Mouse (Mus musculus) spleen, adult 18-20 months (tissue): Measurements from ENCODE around the gene Igsf9b.

Experiments
- DNase-seq, 2 experiments: peaks; one replicate each; pipeline ENCODE4 v3.0.0; 2022; ENCODE audit warnings: mixed read lengths in 2 of 2

Igsf9b gene

GRCm38 (mm10) chr9:27294380-27294779 is 4.6 kb upstream of the Igsf9b start:
- DNase-seq = no peak

GRCm38 (mm10) chr9:27299286-27300187 is 533 bp downstream of the Igsf9b start:
- DNase-seq = no peak

- DNase-seq = no peak
Observed at GRCm38 (mm10) chr9:27300188-27300691, 1.2 kb downstream of the Igsf9b start.

- DNase-seq = no peak
Observed at GRCm38 (mm10) chr9:27300698-27301097, 1.7 kb downstream of the Igsf9b start.

- DNase-seq = no peak
Observed at GRCm38 (mm10) chr9:27301486-27301885, 2.5 kb downstream of the Igsf9b start.

GRCm38 (mm10) chr9:27302291-27302690 is 3.3 kb downstream of the Igsf9b start:
- no peak for DNase-seq

GRCm38 (mm10) chr9:27303571-27304484 is 4.8 kb downstream of the Igsf9b start:
- no peak for DNase-seq

GRCm38 (mm10) chr9:27304485-27305102 is 5.6 kb downstream of the Igsf9b start:
- DNase-seq = no peak

GRCm38 (mm10) chr9:27305502-27305901 is 6.5 kb downstream of the Igsf9b start:
- DNase-seq = no peak

GRCm38 (mm10) chr9:27306642-27307041 is 7.6 kb downstream of the Igsf9b start:
- DNase-seq = no peak

GRCm38 (mm10) chr9:27307265-27307664 is 8.3 kb downstream of the Igsf9b start:
- DNase-seq = no peak

- no peak for DNase-seq
Observed at GRCm38 (mm10) chr9:27308045-27308444, 9.0 kb downstream of the Igsf9b start.

GRCm38 (mm10) chr9:27308561-27308960 is 9.6 kb downstream of the Igsf9b start:
- DNase-seq = no peak

GRCm38 (mm10) chr9:27310005-27310404 is 11.0 kb downstream of the Igsf9b start:
- no peak for DNase-seq

- no peak for DNase-seq
Observed at GRCm38 (mm10) chr9:27313427-27313826, 14.4 kb downstream of the Igsf9b start.

GRCm38 (mm10) chr9:27321267-27321666 is 22.3 kb downstream of the Igsf9b start:
- no peak for DNase-seq

- DNase-seq = no peak
Observed at GRCm38 (mm10) chr9:27322277-27322676, 23.3 kb downstream of the Igsf9b start.

- no peak for DNase-seq
Observed at GRCm38 (mm10) chr9:27323412-27323811, 24.4 kb downstream of the Igsf9b start.

- DNase-seq = no peak
Observed at GRCm38 (mm10) chr9:27325920-27326319, 26.9 kb downstream of the Igsf9b start.

- DNase-seq = no peak
Observed at GRCm38 (mm10) chr9:27327558-27327957, 28.6 kb downstream of the Igsf9b start.

- no peak for DNase-seq
Observed at GRCm38 (mm10) chr9:27330374-27330773, 31.4 kb downstream of the Igsf9b start.

GRCm38 (mm10) chr9:27331538-27331937 is 32.5 kb downstream of the Igsf9b start:
- DNase-seq = no peak

- DNase-seq = no peak
Observed at GRCm38 (mm10) chr9:27334895-27335294, 35.9 kb downstream of the Igsf9b start.
